Mouse (Mus musculus): Measurements from ENCODE around the gene Gm16368.
"Not testable (repeated sequence)": the region's sequence is repeated elsewhere in the genome, so short reads cannot be mapped to it uniquely, and the experiment has no call there.

The Gm16368 gene

DNA sequence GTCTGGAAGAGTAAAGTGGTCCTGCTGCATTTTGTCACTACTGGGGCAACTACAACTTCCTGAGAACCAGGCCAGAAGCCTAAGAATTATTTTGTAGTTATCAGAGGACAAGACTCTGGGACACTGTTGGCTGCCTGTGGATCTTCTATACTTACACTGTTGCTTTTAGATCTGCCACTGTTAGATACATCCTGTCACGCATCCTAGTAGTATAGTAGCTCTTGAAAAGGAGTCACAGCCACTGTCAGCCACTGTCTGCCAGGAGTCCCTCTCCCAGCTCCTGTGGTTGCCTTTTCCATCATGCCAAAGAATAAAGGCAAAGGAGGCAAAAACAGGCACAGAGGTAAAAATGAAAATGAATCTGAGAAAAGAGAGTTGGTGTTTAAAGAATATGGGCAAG, at the start of gene Gm16368:
Gm16368 (plus strand) TSS at position 301 of the 400 bp plus-strand sequence.
- not testable (repeated sequence) for DNase-seq (ENCODE audit: low spot score)

GRCm38 (mm10) chr12:88039062-88039461, 44.4 kb upstream of the Gm16368 start:
- not testable (repeated sequence) for DNase-seq (ENCODE audit: low spot score)

DNA sequence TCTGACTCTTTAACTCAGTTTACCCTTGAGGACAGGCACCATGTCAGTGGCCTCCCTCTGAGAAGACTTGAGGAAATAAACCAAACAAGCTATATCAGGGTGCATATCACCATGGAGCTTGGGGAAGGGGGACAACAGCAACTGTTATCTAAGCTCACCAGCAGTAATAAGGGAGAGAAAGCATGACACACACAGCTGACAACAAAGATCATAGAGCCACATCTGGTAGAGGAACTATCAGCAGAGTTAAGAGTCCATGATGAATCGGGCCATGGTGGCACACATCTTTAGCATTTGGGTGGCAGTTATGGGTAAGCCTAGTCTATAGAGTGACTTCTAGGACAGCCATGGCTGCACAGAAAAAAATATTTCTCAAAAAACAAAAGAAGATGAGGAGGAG, 43.8 kb upstream of the Gm16368 start:
- DNase-seq (ENCODE audit: low spot score): not testable (repeated sequence)

GRCm38 (mm10) chr12:88045226-88045625, 38.3 kb upstream of the Gm16368 start:
- not testable (repeated sequence) for DNase-seq (ENCODE audit: low spot score)

All from embryo, embryonic 10 days (tissue).